Mouse (Mus musculus): ENCODE measurements around the gene Zpld1. TPM values are rescaled to one million over a fixed set of nuclear protein-coding genes. Genes with fewer than 3 reads are reported as not detected.

Gene Zpld1
- 0.30 and 0.76 TPM in 2 replicates for polyA plus RNA-seq (2016; fragmentation: Nextera tagmentation; extraction: Ambion mirVana)

DNA sequence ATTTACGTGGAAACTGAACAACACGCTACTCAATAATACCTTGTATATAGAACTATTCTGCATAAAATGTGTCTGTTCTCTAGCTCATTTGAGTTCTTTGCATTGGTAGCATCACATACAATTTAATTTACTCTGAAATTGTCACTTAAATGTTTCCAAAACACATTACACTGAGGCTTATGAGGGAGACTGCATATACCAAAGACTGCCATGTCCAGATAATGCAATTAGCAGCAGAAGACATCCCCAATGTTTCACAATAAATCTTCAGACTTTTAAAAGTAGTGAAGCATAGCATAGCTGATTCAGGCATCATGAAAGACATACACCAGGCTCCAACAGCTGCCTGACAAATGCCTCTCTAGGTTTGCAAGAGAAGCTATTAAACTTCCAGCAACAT, at the start of gene Zpld1:
TSS of gene Zpld1 (minus strand) at position 101 of the 400 bp plus-strand sequence.
- DNase-seq (ENCODE audit: low spot score): no peak
- 96% methylated on average over 2 of the region's 2 CpGs for WGBS
- Histone ChIP-seq H3K9me3 (replicated peaks) (no peaks in the 10 kb centered on the region), H3K4me1 (no peaks in the 10 kb centered on the region), H3K27ac (no peak within 1 kb of the TSS), H3K27me3 (ENCODE audit: low read depth, poor library complexity, severe bottlenecking) (no peaks in the 10 kb centered on the region), H3K36me3 (no peaks in the 10 kb centered on the region), H3K4me3 (no peak within 1 kb of the TSS)

DNA sequence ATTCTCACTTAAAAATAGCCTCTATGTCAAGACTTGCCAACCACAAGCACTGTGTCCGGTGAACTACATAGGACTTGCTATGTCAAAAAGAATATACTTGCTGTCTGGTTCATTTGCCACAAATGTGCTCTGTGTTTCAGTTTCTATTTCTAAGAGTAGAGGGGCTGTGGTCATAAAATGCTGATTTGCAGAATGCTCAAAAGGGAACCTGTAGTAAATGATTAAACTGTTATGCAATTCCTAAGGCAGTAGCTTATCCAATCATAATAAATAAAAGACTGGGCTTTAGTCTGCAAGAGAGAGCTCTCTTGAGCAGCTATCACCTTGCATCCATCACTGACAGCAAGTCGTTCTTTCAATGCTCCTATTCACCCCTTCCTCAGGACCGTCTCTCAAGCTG, 47.9 kb upstream of the Zpld1 start:
- no peak for DNase-seq (ENCODE audit: low spot score)
- Histone ChIP-seq H3K4me3 (no peak overlapping the region), H3K27me3 (ENCODE audit: low read depth, poor library complexity, severe bottlenecking) (no peaks in the 10 kb centered on the region), H3K9me3 (replicated peaks) (no peaks in the 10 kb centered on the region), H3K4me1 (no peaks in the 10 kb centered on the region), H3K27ac (no peak overlapping the region), H3K36me3 (no peaks in the 10 kb centered on the region)
- 86% methylated on average over 3 of the region's 3 CpGs for WGBS

DNA sequence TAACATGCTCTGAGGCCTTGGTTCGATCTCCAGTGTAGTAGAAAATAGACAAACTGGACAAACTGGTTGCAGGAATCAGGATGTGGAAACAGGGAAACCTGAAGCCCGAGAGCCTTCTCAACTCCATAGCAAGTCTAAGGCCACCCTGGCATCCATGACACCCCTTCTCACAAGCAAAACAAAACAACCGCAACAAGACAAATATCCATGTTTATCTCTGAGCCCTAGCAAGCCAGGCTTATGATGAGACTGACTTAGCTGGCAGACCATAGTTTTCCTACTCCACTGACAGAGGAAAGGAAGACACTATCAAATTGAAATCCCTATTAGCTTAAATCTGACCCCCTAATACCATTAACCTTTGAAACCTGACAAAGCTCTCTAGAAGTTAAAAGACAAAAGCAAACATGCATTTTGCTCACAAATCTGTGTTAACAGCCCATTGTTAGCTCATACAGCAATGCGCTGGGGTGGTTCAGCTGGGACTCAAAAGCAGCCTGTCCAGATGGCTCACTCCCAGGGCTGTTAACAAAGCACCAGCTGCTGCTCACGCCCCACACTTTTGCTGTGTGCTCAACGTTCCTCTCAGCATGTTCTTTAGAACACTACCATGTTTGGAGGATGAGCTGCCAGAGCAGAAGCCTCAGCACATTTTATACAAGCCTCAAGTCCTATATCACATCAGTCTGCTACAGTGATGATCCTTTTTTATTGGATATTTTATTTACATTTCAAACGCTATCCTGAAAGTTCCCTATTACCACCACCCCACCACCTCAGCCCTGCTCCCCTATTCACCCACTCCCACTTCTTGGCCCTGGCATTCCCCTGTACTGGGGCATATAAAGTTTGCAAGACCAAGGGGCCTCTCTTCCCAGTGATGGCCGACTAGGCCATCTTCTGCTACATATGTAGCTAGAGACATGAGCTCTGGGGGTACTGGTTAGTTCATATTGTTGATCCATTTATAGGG, 24.0 kb upstream of the Zpld1 start:
- H3K4me3 ChIP-seq: no peak overlapping the region
- H3K27ac ChIP-seq: no peak overlapping the region
- no peaks in the 10 kb centered on the region for H3K36me3 ChIP-seq
- peaks cover 4% of the 10 kb centered on the region; the same call in 1 of the 2 replicates for H3K4me1 ChIP-seq
- WGBS: 72% methylated on average over 8 of the region's 8 CpGs
- DNase-seq (ENCODE audit: low spot score): no peak
- no peaks in the 10 kb centered on the region for H3K27me3 ChIP-seq (ENCODE audit: low read depth, poor library complexity, severe bottlenecking)
- no peaks in the 10 kb centered on the region for H3K9me3 ChIP-seq (replicated peaks)

DNA sequence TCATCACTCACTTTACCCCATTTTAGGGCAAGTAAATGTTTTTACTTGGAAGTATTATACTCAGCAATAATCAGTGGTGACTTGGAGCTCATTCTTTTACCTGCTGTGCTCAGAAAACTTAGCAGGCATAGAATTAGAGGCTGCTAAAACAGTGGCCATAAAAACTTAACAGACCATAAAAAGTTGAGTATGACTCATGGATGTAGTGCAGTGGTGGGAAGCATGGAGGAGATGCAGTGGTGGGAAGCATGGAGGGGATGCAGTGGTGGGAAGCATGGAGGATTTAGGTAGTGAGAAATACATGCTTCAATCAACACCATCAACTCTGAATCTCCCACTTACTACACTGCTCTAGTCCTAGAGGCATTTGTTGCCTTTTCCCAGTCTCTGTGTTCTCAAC, 19.2 kb upstream of the Zpld1 start:
- Histone ChIP-seq H3K9me3 (replicated peaks) (no peaks in the 10 kb centered on the region), H3K27ac (no peak overlapping the region), H3K27me3 (ENCODE audit: low read depth, poor library complexity, severe bottlenecking) (no peaks in the 10 kb centered on the region), H3K4me3 (no peak overlapping the region), H3K4me1 (peaks cover 9% of the 10 kb centered on the region; the same call in 1 of the 2 replicates), H3K36me3 (no peaks in the 10 kb centered on the region)
- DNase-seq (ENCODE audit: low spot score): no peak

DNA sequence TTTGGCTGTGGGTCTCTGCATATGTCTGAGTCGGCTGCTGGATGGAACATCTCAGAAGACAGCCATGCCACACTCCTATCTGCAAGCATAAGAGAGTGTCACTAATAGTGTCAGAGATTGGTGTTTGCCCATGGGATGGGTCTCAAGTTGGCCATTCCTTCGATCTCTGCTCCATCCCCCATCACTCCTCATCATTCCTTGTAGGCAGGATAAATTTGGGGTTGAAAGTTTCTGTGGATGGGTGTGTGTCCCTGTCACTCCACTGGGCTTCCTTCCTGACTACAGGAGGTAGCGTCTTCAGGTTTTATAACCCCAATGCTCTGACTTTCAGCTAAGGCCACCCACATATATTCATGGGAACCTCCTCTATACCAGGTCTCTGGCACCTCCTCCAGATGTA, 14.3 kb upstream of the Zpld1 start:
- no peak overlapping the region for H3K27ac ChIP-seq
- 88% methylated on average over 3 of the region's 3 CpGs for WGBS

DNA sequence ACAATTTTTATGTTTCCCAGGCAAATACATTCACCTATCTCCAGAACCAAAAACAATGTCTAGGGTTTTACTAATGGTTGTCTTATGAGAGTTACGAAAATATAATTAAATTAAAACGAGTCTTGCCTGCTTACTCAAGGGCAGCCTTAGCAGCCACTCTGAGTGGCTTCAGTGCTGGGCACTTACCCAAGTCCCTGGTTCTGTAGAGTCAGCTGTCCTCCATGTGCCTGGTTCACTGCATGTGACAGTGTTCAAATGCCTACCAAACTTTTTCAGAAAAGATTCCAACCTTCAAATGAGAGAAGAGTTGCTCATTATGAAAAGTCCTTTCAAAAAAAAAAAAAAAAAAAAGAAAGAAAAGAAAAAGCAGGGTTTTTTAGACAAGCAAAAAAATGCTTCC, 15.1 kb downstream of the Zpld1 start:
- WGBS: 76% methylated on average over 2 of the region's 2 CpGs
- H3K27ac ChIP-seq: no peak overlapping the region

More for the DNA sequence above, 14.3 kb upstream of the Zpld1 start:
- no peaks in the 10 kb centered on the region for H3K36me3 ChIP-seq
- H3K27me3 ChIP-seq (ENCODE audit: low read depth, poor library complexity, severe bottlenecking): no peaks in the 10 kb centered on the region
- DNase-seq (ENCODE audit: low spot score): no peak
- H3K4me3 ChIP-seq: no peak overlapping the region
- peaks cover 8% of the 10 kb centered on the region; the same call in 1 of the 2 replicates for H3K4me1 ChIP-seq
- no peaks in the 10 kb centered on the region for H3K9me3 ChIP-seq (replicated peaks)

DNA sequence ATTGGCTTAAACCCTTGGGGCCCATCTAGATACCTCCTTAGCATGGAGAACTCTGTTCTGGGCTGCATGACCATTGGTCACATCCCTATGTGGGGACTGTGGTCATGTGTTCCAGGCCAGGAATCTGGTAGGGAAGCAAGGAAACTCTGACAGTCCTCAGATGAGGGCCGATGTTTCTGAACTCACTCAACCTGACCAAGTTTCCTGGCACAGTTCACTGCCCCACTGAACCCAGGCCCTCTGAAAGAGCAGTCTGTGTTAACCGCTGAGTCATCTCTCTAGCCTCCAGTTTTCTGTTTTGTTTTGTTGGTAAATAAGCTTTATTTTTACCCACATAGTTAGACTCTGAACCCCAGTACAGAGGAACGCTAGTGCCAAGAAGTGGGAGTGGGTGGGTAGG, 20.3 kb downstream of the Zpld1 start:
- Histone ChIP-seq H3K4me1 (0 out of 2 replicates have a peak, but pooled peaks cover 5% of the 10 kb centered on the region), H3K27me3 (ENCODE audit: low read depth, poor library complexity, severe bottlenecking) (no peaks in the 10 kb centered on the region), H3K4me3 (no peak overlapping the region), H3K9me3 (replicated peaks) (no peaks in the 10 kb centered on the region), H3K36me3 (no peaks in the 10 kb centered on the region), H3K27ac (peak overlapping the region; percentile 15; the same call in 1 of the 2 replicates)
- no peak for DNase-seq (ENCODE audit: low spot score)
- WGBS: 91% methylated on average over 3 of the region's 3 CpGs

More for the DNA sequence above, 15.1 kb downstream of the Zpld1 start:
- Histone ChIP-seq H3K9me3 (replicated peaks) (no peaks in the 10 kb centered on the region), H3K27me3 (ENCODE audit: low read depth, poor library complexity, severe bottlenecking) (no peaks in the 10 kb centered on the region), H3K36me3 (no peaks in the 10 kb centered on the region), H3K4me1 (no peaks in the 10 kb centered on the region), H3K4me3 (no peak overlapping the region)
- DNase-seq (ENCODE audit: low spot score): no peak

DNA sequence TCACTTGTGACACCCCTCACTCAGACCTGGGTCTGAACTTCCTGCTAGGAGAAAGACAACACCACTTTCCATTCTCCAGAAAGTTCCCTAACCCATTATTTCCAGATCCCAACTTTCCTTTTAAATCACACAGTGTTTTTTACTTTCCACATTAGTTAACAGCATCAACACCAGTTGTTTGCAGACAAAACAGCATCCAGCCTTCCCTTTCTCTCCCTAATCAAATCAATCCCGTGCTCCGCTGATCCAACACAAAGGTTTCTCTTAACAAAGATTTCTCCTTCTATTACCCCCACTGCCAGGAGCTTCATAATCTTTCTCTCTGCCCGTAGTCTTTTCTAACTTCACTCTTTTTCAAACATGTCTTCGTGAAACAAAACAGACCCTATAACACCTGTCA, 32.5 kb downstream of the Zpld1 start:
- Histone ChIP-seq H3K36me3 (no peaks in the 10 kb centered on the region), H3K27me3 (ENCODE audit: low read depth, poor library complexity, severe bottlenecking) (no peaks in the 10 kb centered on the region), H3K4me1 (peaks cover 31% of the 10 kb centered on the region), H3K9me3 (replicated peaks) (no peaks in the 10 kb centered on the region), H3K27ac (peak overlapping the region; percentile 28; the same call in 1 of the 2 replicates), H3K4me3 (no peak overlapping the region)
- no peak for DNase-seq (ENCODE audit: low spot score)
- 70% methylated on average over 4 of the region's 4 CpGs for WGBS

DNA sequence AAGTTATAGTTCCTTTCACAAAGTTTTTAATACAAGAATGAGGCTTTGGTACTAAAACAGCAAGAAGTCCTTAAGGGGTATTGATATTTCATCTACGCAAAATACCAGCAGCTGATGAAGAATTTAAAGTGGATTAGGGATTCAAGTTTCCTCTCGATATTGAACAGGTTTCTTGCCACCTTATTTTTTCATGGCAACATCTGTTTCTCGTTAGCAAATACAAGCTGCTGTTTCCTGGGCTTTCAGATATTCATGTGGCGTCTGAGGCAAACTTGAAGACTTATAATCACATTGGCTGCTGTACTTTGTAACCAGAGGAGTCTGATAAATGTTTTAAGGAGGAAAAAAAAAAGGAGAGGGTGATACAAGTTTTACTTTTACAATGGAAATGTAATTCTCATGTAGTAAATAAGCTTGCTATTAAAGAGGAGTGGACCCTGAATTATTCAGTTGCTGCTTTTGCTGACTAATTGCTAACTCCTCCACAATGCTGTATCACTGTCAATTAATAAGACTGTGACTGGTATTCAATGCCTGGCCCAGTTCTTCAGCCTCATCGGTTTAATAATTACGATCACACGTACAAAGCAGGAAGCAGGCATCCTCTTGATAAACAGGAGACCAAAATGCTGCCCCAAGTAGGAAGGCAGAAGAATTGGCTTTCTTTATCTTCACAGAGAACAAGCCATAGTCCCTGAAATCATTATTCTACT, 36.8 kb downstream of the Zpld1 start:
- Histone ChIP-seq H3K27ac (peak overlapping the region; percentile 74), H3K9me3 (replicated peaks) (no peaks in the 10 kb centered on the region), H3K27me3 (ENCODE audit: low read depth, poor library complexity, severe bottlenecking) (no peaks in the 10 kb centered on the region), H3K36me3 (no peaks in the 10 kb centered on the region), H3K4me1 (peaks cover 45% of the 10 kb centered on the region), H3K4me3 (no peak overlapping the region)
- no peak for DNase-seq (ENCODE audit: low spot score)
- WGBS: 27% methylated on average over 7 of the region's 7 CpGs

DNA sequence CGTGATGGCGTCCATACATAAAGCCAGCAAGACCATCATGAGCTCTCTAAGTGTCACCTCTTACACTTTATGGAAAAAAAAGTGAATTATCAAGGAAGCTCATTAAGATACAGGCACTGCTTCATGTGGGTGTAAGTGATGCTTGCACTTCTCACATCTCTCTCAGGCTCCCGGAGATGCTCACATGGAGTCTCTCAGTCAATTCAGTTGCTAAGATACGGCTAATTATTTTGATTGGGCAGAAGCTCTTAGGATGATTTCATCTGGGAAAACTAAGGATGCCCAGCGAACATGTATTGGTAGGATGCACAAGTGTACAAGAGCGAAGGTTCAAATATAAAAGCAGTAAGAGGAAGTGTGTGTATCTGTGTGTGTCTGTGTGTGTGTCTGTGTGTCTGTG, 38.1 kb downstream of the Zpld1 start:
- H3K9me3 ChIP-seq (replicated peaks): no peaks in the 10 kb centered on the region
- H3K36me3 ChIP-seq: no peaks in the 10 kb centered on the region
- H3K4me3 ChIP-seq: no peak overlapping the region
- H3K4me1 ChIP-seq: peaks cover 44% of the 10 kb centered on the region
- peak overlapping the region; percentile 70; the same call in 1 of the 2 replicates for H3K27ac ChIP-seq
- DNase-seq (ENCODE audit: low spot score): no peak
- WGBS: 91% methylated on average over 6 of the region's 6 CpGs
- no peaks in the 10 kb centered on the region for H3K27me3 ChIP-seq (ENCODE audit: low read depth, poor library complexity, severe bottlenecking)

DNA sequence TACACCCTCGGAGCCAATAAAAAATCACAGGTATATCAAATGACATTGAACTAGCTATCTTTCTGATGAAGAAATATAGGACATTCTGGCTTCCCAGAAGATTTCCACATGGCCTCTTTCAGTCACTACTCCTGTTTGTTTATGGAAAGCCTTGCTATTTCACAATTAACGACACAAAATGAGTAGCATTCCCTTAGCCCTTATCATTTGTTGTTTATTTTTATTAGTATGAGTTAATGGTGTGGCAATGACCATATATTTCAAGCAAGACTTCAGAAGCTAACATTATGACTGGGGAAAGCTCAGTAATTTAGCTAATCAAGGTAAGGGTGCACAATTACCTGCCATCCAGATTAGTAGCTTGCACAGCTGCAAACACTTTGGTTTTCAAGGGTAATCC, 56.8 kb downstream of the Zpld1 start:
- H3K27ac ChIP-seq: no peak overlapping the region
- H3K4me3 ChIP-seq: no peak overlapping the region
- H3K36me3 ChIP-seq: no peaks in the 10 kb centered on the region
- no peaks in the 10 kb centered on the region for H3K27me3 ChIP-seq (ENCODE audit: low read depth, poor library complexity, severe bottlenecking)
- no peak for DNase-seq (ENCODE audit: low spot score)
- H3K9me3 ChIP-seq (replicated peaks): no peaks in the 10 kb centered on the region
- 47% methylated on average over 2 of the region's 2 CpGs for WGBS
- H3K4me1 ChIP-seq: no peaks in the 10 kb centered on the region

DNA sequence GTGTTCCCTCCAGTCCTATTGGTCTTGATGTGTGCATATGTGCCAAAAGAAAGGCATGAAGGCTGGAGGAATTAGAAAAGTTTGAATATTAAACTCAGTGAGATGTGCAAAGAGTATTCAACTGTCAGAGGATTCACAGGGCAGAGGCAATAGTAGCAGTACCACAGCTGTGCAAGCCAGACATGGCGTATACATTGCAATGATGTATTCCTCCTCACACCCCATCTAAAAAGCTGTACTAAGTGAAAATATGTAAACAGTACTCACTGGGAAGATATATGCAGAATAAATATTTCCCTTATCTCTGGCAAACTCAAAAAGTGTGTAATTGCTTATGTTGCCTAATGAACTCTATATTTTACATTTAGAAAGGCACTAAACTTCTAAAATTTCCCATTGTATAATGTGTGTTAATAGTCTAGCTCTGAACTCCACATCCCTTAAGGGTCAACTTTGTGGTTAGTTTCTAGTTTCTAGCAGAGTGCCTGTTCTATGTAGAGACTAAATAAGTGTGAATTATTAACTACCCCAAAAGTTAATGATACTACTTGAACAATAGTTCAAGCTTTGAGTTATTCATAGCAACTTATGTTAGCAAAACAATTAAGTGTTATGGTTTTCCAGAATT, 68.7 kb downstream of the Zpld1 start:
- Histone ChIP-seq H3K9me3 (replicated peaks) (no peaks in the 10 kb centered on the region), H3K4me1 (no peaks in the 10 kb centered on the region), H3K36me3 (no peaks in the 10 kb centered on the region), H3K4me3 (no peak overlapping the region), H3K27ac (no peak overlapping the region), H3K27me3 (ENCODE audit: low read depth, poor library complexity, severe bottlenecking) (no peaks in the 10 kb centered on the region)
- WGBS: 97% methylated on average over 1 of the region's 1 CpGs
- no peak for DNase-seq (ENCODE audit: low spot score)
